Mouse (Mus musculus): ENCODE results near the gene Cobll1.

Gene Cobll1

GRCm38 (mm10) chr2:65104569-65104968 is 134.6 kb downstream of the Cobll1 start:
- intact Hi-C loops (cut with DNase I) = no loop called here

- intact Hi-C loops (cut with DNase I) = no loop called here
Observed at GRCm38 (mm10) chr2:65103801-65104200, 135.4 kb downstream of the Cobll1 start.

- intact Hi-C loops (cut with DNase I) = no loop called here
Observed at GRCm38 (mm10) chr2:65101388-65101787, 137.8 kb downstream of the Cobll1 start.

- intact Hi-C loops (cut with DNase I) = no loop called here
Observed at GRCm38 (mm10) chr2:65100001-65100400, 139.2 kb downstream of the Cobll1 start.

GRCm38 (mm10) chr2:65095571-65095970 is 143.6 kb downstream of the Cobll1 start:
- intact Hi-C loops (cut with DNase I) = no loop called here

- intact Hi-C loops (cut with DNase I) = no loop called here
Observed at GRCm38 (mm10) chr2:65093990-65094389, 145.2 kb downstream of the Cobll1 start.

- intact Hi-C loops (cut with DNase I) = no loop called here
Observed at GRCm38 (mm10) chr2:65090986-65091385, 148.2 kb downstream of the Cobll1 start.

GRCm38 (mm10) chr2:65087197-65087596 is 152.0 kb downstream of the Cobll1 start:
- intact Hi-C loops (cut with DNase I) = no loop called here

GRCm38 (mm10) chr2:65083411-65083810 is 155.8 kb downstream of the Cobll1 start:
- intact Hi-C loops (cut with DNase I) = no loop called here

- intact Hi-C loops (cut with DNase I) = no loop called here
Observed at GRCm38 (mm10) chr2:65077544-65077943, 161.7 kb downstream of the Cobll1 start.

- intact Hi-C loops (cut with DNase I) = no loop called here
Observed at GRCm38 (mm10) chr2:65075840-65076239, 163.4 kb downstream of the Cobll1 start.

- intact Hi-C loops (cut with DNase I) = no loop called here
Observed at GRCm38 (mm10) chr2:65075431-65075830, 163.8 kb downstream of the Cobll1 start.

- intact Hi-C loops (cut with DNase I) = no loop called here
Observed at GRCm38 (mm10) chr2:65072205-65072604, 167.0 kb downstream of the Cobll1 start.

- intact Hi-C loops (cut with DNase I) = no loop called here
Observed at GRCm38 (mm10) chr2:65053764-65054163, 185.4 kb downstream of the Cobll1 start.

- intact Hi-C loops (cut with DNase I) = no loop called here
Observed at GRCm38 (mm10) chr2:65052191-65053012, 186.8 kb downstream of the Cobll1 start.

GRCm38 (mm10) chr2:65050776-65051175 is 188.4 kb downstream of the Cobll1 start:
- intact Hi-C loops (cut with DNase I) = no loop called here

- intact Hi-C loops (cut with DNase I) = no loop called here
Observed at GRCm38 (mm10) chr2:65048234-65049017, 190.8 kb downstream of the Cobll1 start.
